Mouse (Mus musculus) hindbrain, postnatal 0 days (tissue): ENCODE data around the gene Jade2. TPM values are rescaled to one million over a fixed set of nuclear protein-coding genes. Genes with fewer than 3 reads are reported as not detected.

Experiments
- ATAC-seq: fragments of 200-750 bp; cut with Nextera tagmentation; 2 replicates; pipeline ENCODE4 v1.8.0; 2017; ENCODE audit warnings: mild to moderate bottlenecking, moderate TSS enrichment, moderate library complexity
- DNase-seq: peaks from one replicate; pipeline ENCODE4 v3.0.0-alpha.2; 2015; ENCODE audit warnings: low spot score
- H3K27ac ChIP-seq: fragments of 300-500 bp; sonication (generic); 2 replicates; pipeline ENCODE4 v1.5.1; 2014; ENCODE audit warnings: mild to moderate bottlenecking
- H3K27me3 ChIP-seq: fragments of 300-500 bp; sonication (generic); 2 replicates; pipeline ENCODE4 v1.6.1; 2014; ENCODE audit warnings: low read length, mixed read lengths; ENCODE audit not compliant: insufficient read depth
- H3K36me3 ChIP-seq: fragments of 300-500 bp; sonication (generic); 2 replicates; pipeline ENCODE4 v1.6.1; 2014; ENCODE audit warnings: low read length, mixed read lengths; ENCODE audit not compliant: insufficient read depth
- H3K4me1 ChIP-seq: fragments of 300-500 bp; sonication (generic); 2 replicates; pipeline ENCODE4 v1.6.1; 2014; ENCODE audit warnings: antibody characterized with exemption, low read length, mixed read lengths; ENCODE audit not compliant: insufficient read depth
- H3K4me2 ChIP-seq: fragments of 300-500 bp; sonication (generic); 2 replicates; pipeline ENCODE4 v1.6.1; 2014; ENCODE audit warnings: low read depth, mild to moderate bottlenecking, low read length, moderate library complexity, mixed read lengths
- H3K4me3 ChIP-seq: fragments of 300-500 bp; sonication (generic); 2 replicates; pipeline ENCODE4 v1.5.1; 2014; ENCODE audit warnings: low read length
- H3K9ac ChIP-seq: fragments of 300-500 bp; sonication (generic); replicated peaks from 2 replicates; pipeline ENCODE4 v1.6.1; 2014; ENCODE audit warnings: mild to moderate bottlenecking, low read length, moderate library complexity, mixed read lengths
- H3K9me3 ChIP-seq: fragments of 300-500 bp; sonication (generic); 2 replicates; pipeline ENCODE4 v1.6.1; 2016; ENCODE audit warnings: low read length, mixed read lengths
- CTCF ChIP-seq: IDR thresholded peaks from 2 replicates; pipeline ENCODE4 v1.5.1; 2016; ENCODE audit warnings: antibody characterized with exemption, control low read depth, low read depth
- WGBS: fragments of 180-500 bp; shearing (Covaris S2); extraction: QIAGEN DNeasy Blood & Tissue Kit; methylation state at CpG from one replicate; pipeline ENCODE4 v1.1.7; 2014; 5-methylcytosine and 5-hydroxymethylcytosine counted together
- polyA plus RNA-seq: library from polyadenylated mRNA; unstranded; fragments of >200 nt; fragmentation: Nextera tagmentation; extraction: Ambion mirVana; gene quantifications from 2 replicates; pipeline ENCODE4 v1.2.1, GENCODE M21; 2015
- total RNA-seq: library from RNA; depleted of rRNA; stranded (reverse); fragments of >200 nt; gene quantifications from 2 replicates; pipeline ENCODE4 v1.2.3, GENCODE M21; 2014

The Jade2 gene
- total and polyA plus RNA-seq, 2 experiments from 2014 or later, result 1.1 to 4.3 TPM

- DNase-seq (no peak), ATAC-seq (no peak)
- Histone ChIP-seq H3K4me2 (no peak overlapping the region), H3K4me1 (0 out of 2 replicates have a peak, but pooled peaks cover 4% of the 10 kb centered on the region), H3K9ac (no peak overlapping the region), H3K4me3 (no peak overlapping the region), H3K36me3 (peaks cover 5% of the 10 kb centered on the region; the same call in 1 of the 2 replicates), H3K9me3 (no peaks in the 10 kb centered on the region), H3K27me3 (no peaks in the 10 kb centered on the region), H3K27ac (no peak overlapping the region)
- TF ChIP-seq CTCF, result no peak
- 80% methylated on average over 11 of the region's 11 CpGs for WGBS
These were observed 6.6 kb downstream of the Jade2 start for GRCm38 (mm10) chr11:51850741-51851330.

- Histone ChIP-seq H3K4me3 (no peak overlapping the region), H3K4me1 (peaks cover 4% of the 10 kb centered on the region; the same call in 1 of the 2 replicates)
- WGBS, result 79% methylated on average over 3 of the region's 3 CpGs
These were observed 9.1 kb downstream of the Jade2 start for GRCm38 (mm10) chr11:51848324-51848723.

DNA sequence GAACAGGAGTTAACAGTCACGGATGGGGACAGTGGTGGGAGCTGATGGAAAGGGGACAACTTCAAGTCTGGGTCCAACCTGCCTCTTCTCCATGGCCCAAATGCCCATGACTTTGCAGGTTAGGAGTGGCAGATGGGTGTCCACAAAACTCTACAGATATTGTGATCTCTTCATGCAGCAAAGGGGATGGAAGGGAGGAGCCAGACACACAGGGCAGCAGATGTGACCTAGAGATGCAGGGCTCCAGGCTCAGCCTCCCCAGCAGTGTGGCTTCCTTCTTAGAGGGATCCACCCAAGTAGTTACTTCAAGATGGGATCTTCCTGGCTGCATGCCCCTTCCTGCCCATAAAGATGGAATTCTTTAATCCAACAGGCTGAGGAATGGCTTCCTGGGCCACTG is 9.6 kb downstream of the Jade2 start:
- H3K4me3 ChIP-seq, result no peak overlapping the region
- 93% methylated on average over 1 of the region's 1 CpGs for WGBS
- peaks cover 4% of the 10 kb centered on the region; the same call in 1 of the 2 replicates for H3K4me1 ChIP-seq
- no peak for ATAC-seq
- H3K9ac ChIP-seq, result no peak overlapping the region
- no peaks in the 10 kb centered on the region for H3K9me3 ChIP-seq
- peaks cover 5% of the 10 kb centered on the region; the same call in 1 of the 2 replicates for H3K36me3 ChIP-seq
- no peak for TF ChIP-seq CTCF
- H3K27ac ChIP-seq, result no peak overlapping the region
- H3K27me3 ChIP-seq, result no peaks in the 10 kb centered on the region
- no peak for DNase-seq
- H3K4me2 ChIP-seq, result no peak overlapping the region

More at GRCm38 (mm10) chr11:51848324-51848723, 9.1 kb downstream of the Jade2 start:
- H3K9ac ChIP-seq, result no peak overlapping the region
- no peak overlapping the region for H3K27ac ChIP-seq
- H3K4me2 ChIP-seq, result no peak overlapping the region
- TF ChIP-seq CTCF, result no peak
- no peak for ATAC-seq
- H3K36me3 ChIP-seq, result peaks cover 5% of the 10 kb centered on the region; the same call in 1 of the 2 replicates
- H3K27me3 ChIP-seq, result no peaks in the 10 kb centered on the region
- no peaks in the 10 kb centered on the region for H3K9me3 ChIP-seq
- DNase-seq, result no peak

- Histone ChIP-seq H3K4me2 (no peak overlapping the region), H3K9ac (no peak overlapping the region), H3K9me3 (no peaks in the 10 kb centered on the region), H3K4me1 (peaks cover 4% of the 10 kb centered on the region; the same call in 1 of the 2 replicates), H3K27ac (no peak overlapping the region), H3K36me3 (peaks cover 5% of the 10 kb centered on the region; the same call in 1 of the 2 replicates), H3K27me3 (no peaks in the 10 kb centered on the region), H3K4me3 (no peak overlapping the region)
- TF ChIP-seq CTCF, result no peak
- ATAC-seq (no peak), DNase-seq (no peak)
- 85% methylated on average over 16 of the region's 16 CpGs for WGBS
These were observed 11.2 kb downstream of the Jade2 start for GRCm38 (mm10) chr11:51845981-51846883.

DNA sequence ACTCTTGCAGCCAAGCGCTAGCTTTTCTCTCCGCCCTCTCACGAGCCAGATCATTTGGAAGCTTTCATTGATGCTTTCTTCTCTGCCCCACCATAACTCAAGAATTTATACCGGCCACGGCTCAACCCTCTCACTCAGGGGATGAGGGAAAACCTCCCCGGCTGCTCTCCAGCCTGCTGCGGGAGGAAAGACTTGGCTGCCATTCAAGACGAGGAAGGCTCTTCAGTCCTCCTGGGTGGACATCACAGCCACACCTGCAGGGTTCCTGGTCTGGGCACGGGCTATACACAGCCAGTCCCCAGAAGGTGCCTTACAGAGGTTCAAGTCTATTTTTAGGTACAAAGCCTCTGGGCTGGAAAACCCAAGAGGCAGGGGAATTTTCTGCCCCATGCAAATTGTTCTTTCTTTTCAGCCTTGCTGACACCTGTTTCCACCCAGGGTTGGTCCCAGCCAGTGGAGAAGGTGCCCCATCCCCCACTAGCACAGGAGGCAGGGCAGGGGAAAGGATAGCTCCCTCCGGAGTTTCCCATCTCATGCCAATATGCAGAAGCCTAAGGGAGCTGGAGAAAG is 12.8 kb downstream of the Jade2 start:
- no peak for TF ChIP-seq CTCF
- H3K36me3 ChIP-seq, result peaks cover 5% of the 10 kb centered on the region; the same call in 1 of the 2 replicates
- ATAC-seq (no peak), DNase-seq (no peak)
- H3K4me3 ChIP-seq, result no peak overlapping the region
- H3K4me1 ChIP-seq, result peaks cover 4% of the 10 kb centered on the region; the same call in 1 of the 2 replicates
- no peak overlapping the region for H3K27ac ChIP-seq
- no peak overlapping the region for H3K4me2 ChIP-seq
- H3K27me3 ChIP-seq, result no peaks in the 10 kb centered on the region
- WGBS, result 52% methylated on average over 10 of the region's 10 CpGs
- no peak overlapping the region for H3K9ac ChIP-seq
- no peaks in the 10 kb centered on the region for H3K9me3 ChIP-seq

- ATAC-seq (no peak), DNase-seq (no peak)
- TF ChIP-seq CTCF, result no peak
These were observed 13.6 kb downstream of the Jade2 start for GRCm38 (mm10) chr11:51843898-51844297.

More at GRCm38 (mm10) chr11:51843898-51844297, 13.6 kb downstream of the Jade2 start:
- H3K4me3 ChIP-seq, result no peak overlapping the region
- peaks cover 5% of the 10 kb centered on the region; the same call in 1 of the 2 replicates for H3K36me3 ChIP-seq
- H3K27me3 ChIP-seq, result no peaks in the 10 kb centered on the region
- H3K27ac ChIP-seq, result no peak overlapping the region
- peaks cover 4% of the 10 kb centered on the region; the same call in 1 of the 2 replicates for H3K4me1 ChIP-seq
- no peak overlapping the region for H3K4me2 ChIP-seq
- H3K9me3 ChIP-seq, result no peaks in the 10 kb centered on the region
- no peak overlapping the region for H3K9ac ChIP-seq
